Mouse (Mus musculus) small intestine, adult 2 months (tissue): Measurements from ENCODE around the gene Tmem243. TPM values are rescaled to one million over a fixed set of nuclear protein-coding genes. Genes with fewer than 3 reads are reported as not detected.

Source experiments
- H3K27ac ChIP-seq: fragments of 200-500 bp; 2 replicates; pipeline ENCODE4 v1.5.1; 2012; ENCODE audit warnings: low read depth, low read length, control low read depth, inconsistent platforms; ENCODE audit not compliant: insufficient read depth
- H3K27me3 ChIP-seq: fragments of 200-500 bp; 2 replicates; pipeline ENCODE4 v1.6.1; 2012; ENCODE audit warnings: mild to moderate bottlenecking, moderate library complexity, low read length, inconsistent platforms; ENCODE audit not compliant: control insufficient read depth, insufficient read depth
- H3K36me3 ChIP-seq: fragments of 200-500 bp; 2 replicates; pipeline ENCODE4 v1.6.1; 2012; ENCODE audit warnings: mild to moderate bottlenecking, low read length, control low read depth, inconsistent platforms; ENCODE audit not compliant: control insufficient read depth, insufficient read depth
- H3K4me1 ChIP-seq: fragments of 200-500 bp; 2 replicates; pipeline ENCODE4 v1.6.1; 2012; ENCODE audit warnings: low read length, inconsistent platforms, mixed read lengths; ENCODE audit not compliant: control insufficient read depth, insufficient read depth, insufficient read length
- H3K4me3 ChIP-seq: fragments of 200-500 bp; 2 replicates; pipeline ENCODE4 v1.5.1; 2012; ENCODE audit warnings: low read depth, mild to moderate bottlenecking, control low read depth, inconsistent platforms, low read length, moderate library complexity
- CTCF ChIP-seq: fragments of 200-500 bp; IDR thresholded peaks from 2 replicates; pipeline ENCODE4 v1.5.1; 2012; ENCODE audit warnings: low read depth, mild to moderate bottlenecking, control low read depth, inconsistent platforms, low read length, moderate library complexity, mixed read lengths; ENCODE audit not compliant: insufficient replicate concordance, insufficient read length; ENCODE audit errors: extremely low read depth
- POLR2A ChIP-seq: fragments of 200-500 bp; IDR thresholded peaks from 2 replicates; pipeline ENCODE4 v1.6.1; 2012; ENCODE audit warnings: low read depth, mild to moderate bottlenecking, control low read depth, inconsistent platforms, low read length, moderate library complexity
- WGBS: fragments of 180-500 bp; shearing (Covaris S2); methylation state at CpG from one replicate; pipeline ENCODE4 v1.1.7; 2018; 5-methylcytosine and 5-hydroxymethylcytosine counted together
- polyA plus RNA-seq: library from polyadenylated mRNA; depleted of rRNA; stranded (reverse); fragments of >200 nt; gene quantifications from 2 replicates; pipeline ENCODE4 v1.2.3, GENCODE M21; 2012; rRNA removed

Tmem243 gene
- polyA plus RNA-seq, 1 experiment = 80.0 TPM

DNA sequence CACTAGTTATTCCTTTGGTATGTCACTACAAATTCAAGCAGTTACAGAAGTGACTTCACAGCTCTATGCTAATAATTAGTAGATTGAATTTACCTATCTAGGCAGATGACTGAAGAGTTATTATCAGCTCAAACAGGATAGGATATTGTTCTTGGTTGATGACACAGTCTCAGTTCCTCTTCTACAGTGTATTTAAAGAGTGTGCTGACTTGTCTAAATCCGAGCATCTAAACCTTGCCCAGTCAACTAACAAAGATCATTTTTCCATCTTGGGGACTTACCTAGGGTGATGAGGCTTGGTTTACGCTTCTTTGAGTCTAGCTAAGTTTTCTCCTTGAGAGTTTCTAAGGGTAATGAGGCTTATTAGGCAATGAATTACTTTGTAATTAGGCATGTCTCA, 72.8 kb downstream of the Tmem243 start:
- H3K4me1 ChIP-seq = no peaks in the 10 kb centered on the region
- H3K36me3 ChIP-seq = no peaks in the 10 kb centered on the region
- no peak overlapping the region for H3K27ac ChIP-seq
- 82% methylated on average over 2 of the region's 2 CpGs for WGBS
- H3K27me3 ChIP-seq = no peaks in the 10 kb centered on the region
- no peak for TF ChIP-seq POLR2A
- TF ChIP-seq CTCF = no peak
- no peak overlapping the region for H3K4me3 ChIP-seq

DNA sequence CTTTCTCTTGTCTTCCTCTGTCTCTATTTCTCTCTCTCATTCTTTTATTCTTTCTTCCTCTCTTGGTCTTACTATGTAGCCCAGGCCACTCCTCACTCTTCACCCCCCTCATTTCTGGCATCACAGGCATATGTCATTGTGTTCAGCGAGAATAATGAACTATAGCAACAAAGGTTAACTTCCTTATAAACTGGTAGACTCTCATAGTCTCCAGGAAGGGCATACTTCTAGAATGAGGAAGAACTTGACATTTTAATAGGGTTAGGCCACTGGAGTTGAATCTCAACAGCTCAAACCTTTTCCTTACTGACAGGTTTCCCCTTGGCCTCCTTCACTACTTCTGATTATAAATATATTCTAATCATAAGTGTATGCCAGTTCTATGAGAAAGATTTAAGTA, 86.0 kb downstream of the Tmem243 start:
- 52% methylated on average over 1 of the region's 1 CpGs for WGBS
- Histone ChIP-seq H3K27ac (no peak overlapping the region), H3K4me3 (no peak overlapping the region), H3K4me1 (no peaks in the 10 kb centered on the region), H3K27me3 (no peaks in the 10 kb centered on the region), H3K36me3 (no peaks in the 10 kb centered on the region)
- TF ChIP-seq POLR2A = no peak

Other genes starting within 250 kb of the Tmem243 start
- gene Abcb4, start 207.0 kb upstream of the Tmem243 start, polyA plus RNA-seq = 0.11 TPM in 1 of 2 replicates, not detected in the other
- gene Crot, start 103.3 kb upstream of the Tmem243 start, polyA plus RNA-seq = 7.0 and 10.1 TPM in 2 replicates
- 1.5 and 3.2 TPM in 2 replicates for gene Dmtf1, start 61.1 kb downstream of the Tmem243 start, polyA plus RNA-seq
- 0.16 and 0.25 TPM in 2 replicates for gene 9330182L06Rik, start 165.4 kb downstream of the Tmem243 start, polyA plus RNA-seq